Mouse (Mus musculus) layer of hippocampus, postnatal 36 days (tissue): ENCODE measurements around the gene Olfr798. TPM values are rescaled to one million over a fixed set of nuclear protein-coding genes. Genes with fewer than 3 reads are reported as not detected.

ENCODE experiments used
- DNase-seq, 2 experiments: peaks; one replicate each; pipeline ENCODE4 v3.0.0; 2022
- microRNA-seq, 2 experiments: library from miRNA; unstranded; fragments of <30 nt; microRNA quantifications; one replicate each; pipeline ENCODE4 v1.2.0; 2021
- total RNA-seq, 2 experiments: library from RNA; stranded (reverse); gene quantifications; 2 replicates each; pipeline ENCODE4 v1.2.3; 2021

The Olfr798 gene
- total RNA-seq, result not detected

GRCm38 (mm10) chr10:129627834-129628233, at the start of gene Olfr798:
Gene Olfr798, minus strand, starts transcription at chr10:129627934.
- DNase-seq, result no peak

GRCm38 (mm10) chr10:129673765-129674164, 46.0 kb upstream of the Olfr798 start, which contains the start of gene Olfr801:
Gene Olfr801, minus strand, starts transcription at chr10:129673865.
- DNase-seq, result no peak

- DNase-seq, result no peak
These were observed 29.7 kb upstream of the Olfr798 start, which contains the start of gene Olfr800 for GRCm38 (mm10) chr10:129657394-129657793. Gene Olfr800, plus strand, starts transcription at chr10:129657694.

- no peak for DNase-seq
These were observed 24.0 kb upstream of the Olfr798 start for GRCm38 (mm10) chr10:129651763-129652162.

GRCm38 (mm10) chr10:129637184-129637583, 9.4 kb upstream of the Olfr798 start, which contains the start of gene Olfr799:
Gene Olfr799, plus strand, starts transcription at chr10:129637484.
- DNase-seq, result no peak

- DNase-seq, result no peak
These were observed 4.5 kb downstream of the Olfr798 start for GRCm38 (mm10) chr10:129623251-129623650.

GRCm38 (mm10) chr10:129621724-129622123, 6.0 kb downstream of the Olfr798 start:
- no peak for DNase-seq

- no peak for DNase-seq
These were observed 15.3 kb downstream of the Olfr798 start, which contains the start of gene Olfr796 for GRCm38 (mm10) chr10:129612470-129612869. Gene Olfr796, minus strand, starts transcription at chr10:129612570.

- DNase-seq, result no peak
These were observed 50.7 kb downstream of the Olfr798 start for GRCm38 (mm10) chr10:129577066-129577465.

Small RNA genes within 50 kb of the gene (microRNA-seq; reads per million reads assigned to microRNA genes)
- 0 reads per million in 2 experiments for gene Gm23252

Other genes starting within 250 kb of the Olfr798 start
- gene Olfr784, start 243.9 kb downstream of the Olfr798 start, total RNA-seq, result under 1 TPM; 0.15 TPM
- gene Olfr785, start 222.5 kb downstream of the Olfr798 start, total RNA-seq, result not detected
- not detected for gene Olfr786, start 200.6 kb downstream of the Olfr798 start, total RNA-seq
- not detected for gene Olfr787, start 166.1 kb downstream of the Olfr798 start, total RNA-seq
- not detected for gene Olfr788, start 156.9 kb downstream of the Olfr798 start, total RNA-seq
- gene Olfr789, start 143.2 kb downstream of the Olfr798 start, total RNA-seq, result not detected
- gene Olfr790, start 129.4 kb downstream of the Olfr798 start, total RNA-seq, result not detected
- gene Olfr791, start 106.1 kb downstream of the Olfr798 start, total RNA-seq, result not detected
- gene Olfr792, start 88.8 kb downstream of the Olfr798 start, total RNA-seq, result not detected
- gene Olfr794, start 60.3 kb downstream of the Olfr798 start, total RNA-seq, result not detected
- gene Olfr796, start 15.4 kb downstream of the Olfr798 start, total RNA-seq, result not detected
- gene Olfr799, start 9.6 kb upstream of the Olfr798 start, total RNA-seq, result not detected
- not detected for gene Olfr800, start 29.8 kb upstream of the Olfr798 start, total RNA-seq
- not detected for gene Olfr801, start 45.9 kb upstream of the Olfr798 start, total RNA-seq
- gene Olfr802, start 60.2 kb upstream of the Olfr798 start, total RNA-seq, result under 1 TPM in 1 of 2 experiments, not detected in 1; 0.05 TPM
- not detected for gene Olfr803, start 66.4 kb upstream of the Olfr798 start, total RNA-seq
- not detected for gene Olfr804, start 75.3 kb upstream of the Olfr798 start, total RNA-seq
- not detected for gene Olfr805, start 101.4 kb upstream of the Olfr798 start, total RNA-seq
- gene Olfr806, start 114.0 kb upstream of the Olfr798 start, total RNA-seq, result not detected
- not detected for gene Olfr807, start 129.9 kb upstream of the Olfr798 start, total RNA-seq
- not detected for gene Olfr808, start 137.5 kb upstream of the Olfr798 start, total RNA-seq
- not detected for gene Olfr809, start 146.7 kb upstream of the Olfr798 start, total RNA-seq
- gene Olfr810, start 167.0 kb upstream of the Olfr798 start, total RNA-seq, result not detected
- gene Olfr811, start 176.5 kb upstream of the Olfr798 start, total RNA-seq, result not detected
- not detected for gene Olfr812, start 218.2 kb upstream of the Olfr798 start, total RNA-seq
- not detected for gene Olfr813, start 227.4 kb upstream of the Olfr798 start, total RNA-seq